Mouse (Mus musculus) forebrain, embryonic 15.5 days (tissue): ENCODE data around the gene Cgnl1. TPM values are rescaled to one million over a fixed set of nuclear protein-coding genes. Genes with fewer than 3 reads are reported as not detected.

Experiments used
- ATAC-seq: fragments of 200-750 bp; cut with Nextera tagmentation; replicated peaks from 2 replicates; pipeline ENCODE4 v1.8.0; 2017; ENCODE audit warnings: mild to moderate bottlenecking, moderate TSS enrichment, moderate library complexity
- H3K27ac ChIP-seq: fragments of 300-500 bp; sonication (generic); replicated peaks from 2 replicates; pipeline ENCODE4 v1.5.1; 2015; ENCODE audit warnings: mild to moderate bottlenecking, inconsistent platforms
- H3K27me3 ChIP-seq: fragments of 300-500 bp; sonication (generic); 2 replicates; pipeline ENCODE4 v1.6.1; 2015; ENCODE audit warnings: inconsistent platforms
- H3K36me3 ChIP-seq: fragments of 300-500 bp; sonication (generic); 2 replicates; pipeline ENCODE4 v1.6.1; 2015; ENCODE audit warnings: mild to moderate bottlenecking, inconsistent platforms
- H3K4me1 ChIP-seq: fragments of 300-500 bp; sonication (generic); 2 replicates; pipeline ENCODE4 v1.6.1; 2015; ENCODE audit warnings: inconsistent platforms
- H3K4me2 ChIP-seq: fragments of 300-500 bp; sonication (generic); replicated peaks from 2 replicates; pipeline ENCODE4 v1.6.1; 2015; ENCODE audit warnings: mild to moderate bottlenecking, inconsistent platforms
- H3K4me3 ChIP-seq: fragments of 300-500 bp; sonication (generic); 2 replicates; pipeline ENCODE4 v1.5.1; 2015; ENCODE audit warnings: mild to moderate bottlenecking, inconsistent platforms
- H3K9ac ChIP-seq: fragments of 300-500 bp; sonication (generic); replicated peaks from 2 replicates; pipeline ENCODE4 v1.6.1; 2015; ENCODE audit warnings: mild to moderate bottlenecking, inconsistent platforms
- H3K9me3 ChIP-seq: fragments of 300-500 bp; sonication (generic); 2 replicates; pipeline ENCODE4 v1.6.1; 2016; ENCODE audit warnings: inconsistent platforms
- WGBS: fragments of 180-500 bp; shearing (Covaris S2); methylation state at CpG from one replicate; pipeline ENCODE4 v1.1.7; 2015; ENCODE audit warnings: mixed read lengths; 5-methylcytosine and 5-hydroxymethylcytosine counted together
- polyA plus RNA-seq: library from polyadenylated mRNA; unstranded; fragments of >200 nt; fragmentation: Nextera tagmentation; extraction: Ambion mirVana; gene quantifications from 2 replicates; pipeline ENCODE4 v1.2.1, GENCODE M21; 2015

Cgnl1 gene
- polyA plus RNA-seq, 1 experiment from 2014 or later = 4.0 TPM

GRCm38 (mm10) chr9:71679103-71679815, 92.1 kb downstream of the Cgnl1 start:
- H3K4me1 ChIP-seq = no peaks in the 10 kb centered on the region
- WGBS = 76% methylated on average over 11 of the region's 11 CpGs
- H3K36me3 ChIP-seq = no peaks in the 10 kb centered on the region
- H3K9me3 ChIP-seq = no peaks in the 10 kb centered on the region
- H3K27ac ChIP-seq = no peak overlapping the region
- H3K4me2 ChIP-seq = no peak overlapping the region
- no peaks in the 10 kb centered on the region for H3K27me3 ChIP-seq
- H3K9ac ChIP-seq = no peak overlapping the region
- no peak; the same call in 1 of the 2 replicates for ATAC-seq
- no peak overlapping the region for H3K4me3 ChIP-seq

GRCm38 (mm10) chr9:71676988-71677688, 94.3 kb downstream of the Cgnl1 start:
- H3K9ac ChIP-seq = no peak overlapping the region
- 87% methylated on average over 5 of the region's 5 CpGs for WGBS
- no peak overlapping the region for H3K27ac ChIP-seq
- H3K4me2 ChIP-seq = no peak overlapping the region
- no peaks in the 10 kb centered on the region for H3K9me3 ChIP-seq
- no peaks in the 10 kb centered on the region for H3K27me3 ChIP-seq
- H3K4me1 ChIP-seq = no peaks in the 10 kb centered on the region
- no peak for ATAC-seq
- H3K4me3 ChIP-seq = no peak overlapping the region
- no peaks in the 10 kb centered on the region for H3K36me3 ChIP-seq

GRCm38 (mm10) chr9:71675799-71676414, 95.5 kb downstream of the Cgnl1 start:
- H3K4me2 ChIP-seq = no peak overlapping the region
- WGBS = 56% methylated on average over 3 of the region's 3 CpGs
- ATAC-seq = no peak
- no peaks in the 10 kb centered on the region for H3K4me1 ChIP-seq
- no peaks in the 10 kb centered on the region for H3K9me3 ChIP-seq
- no peak overlapping the region for H3K4me3 ChIP-seq
- no peak overlapping the region for H3K27ac ChIP-seq
- H3K9ac ChIP-seq = no peak overlapping the region
- H3K27me3 ChIP-seq = no peaks in the 10 kb centered on the region
- no peaks in the 10 kb centered on the region for H3K36me3 ChIP-seq

GRCm38 (mm10) chr9:71675216-71675615, 96.2 kb downstream of the Cgnl1 start:
- H3K4me3 ChIP-seq = no peak overlapping the region
- H3K4me1 ChIP-seq = no peaks in the 10 kb centered on the region
- H3K36me3 ChIP-seq = no peaks in the 10 kb centered on the region
- no peak for ATAC-seq
- no peak overlapping the region for H3K4me2 ChIP-seq
- H3K27ac ChIP-seq = no peak overlapping the region
- no peaks in the 10 kb centered on the region for H3K9me3 ChIP-seq
- no peaks in the 10 kb centered on the region for H3K27me3 ChIP-seq
- 90% methylated on average over 2 of the region's 2 CpGs for WGBS
- H3K9ac ChIP-seq = no peak overlapping the region

GRCm38 (mm10) chr9:71674476-71674875, 96.9 kb downstream of the Cgnl1 start:
- Histone ChIP-seq H3K4me1 (no peaks in the 10 kb centered on the region), H3K27me3 (no peaks in the 10 kb centered on the region), H3K4me2 (no peak overlapping the region), H3K9me3 (no peaks in the 10 kb centered on the region), H3K27ac (no peak overlapping the region), H3K36me3 (no peaks in the 10 kb centered on the region), H3K9ac (no peak overlapping the region), H3K4me3 (no peak overlapping the region)
- WGBS = 60% methylated on average over 5 of the region's 5 CpGs
- no peak for ATAC-seq

- H3K4me3 ChIP-seq = no peak overlapping the region
- ATAC-seq = no peak
- no peaks in the 10 kb centered on the region for H3K9me3 ChIP-seq
- H3K27me3 ChIP-seq = no peaks in the 10 kb centered on the region
- no peak overlapping the region for H3K9ac ChIP-seq
- H3K27ac ChIP-seq = no peak overlapping the region
- H3K4me1 ChIP-seq = no peaks in the 10 kb centered on the region
- H3K36me3 ChIP-seq = no peaks in the 10 kb centered on the region
- WGBS = 94% methylated on average over 4 of the region's 4 CpGs
- H3K4me2 ChIP-seq = no peak overlapping the region
These were observed 98.9 kb downstream of the Cgnl1 start for GRCm38 (mm10) chr9:71672495-71672894.

- H3K4me2 ChIP-seq = no peak overlapping the region
- H3K9ac ChIP-seq = no peak overlapping the region
- H3K36me3 ChIP-seq = no peaks in the 10 kb centered on the region
- no peak overlapping the region for H3K27ac ChIP-seq
- H3K27me3 ChIP-seq = no peaks in the 10 kb centered on the region
- no peaks in the 10 kb centered on the region for H3K4me1 ChIP-seq
- 72% methylated on average over 5 of the region's 5 CpGs for WGBS
- no peaks in the 10 kb centered on the region for H3K9me3 ChIP-seq
- no peak overlapping the region for H3K4me3 ChIP-seq
- no peak for ATAC-seq
These were observed 100.7 kb downstream of the Cgnl1 start for GRCm38 (mm10) chr9:71670677-71671076.

- ATAC-seq = no peak
- 76% methylated on average over 5 of the region's 5 CpGs for WGBS
- no peak overlapping the region for H3K4me2 ChIP-seq
- no peak overlapping the region for H3K9ac ChIP-seq
- H3K4me1 ChIP-seq = no peaks in the 10 kb centered on the region
- H3K27ac ChIP-seq = no peak overlapping the region
- no peak overlapping the region for H3K4me3 ChIP-seq
- no peaks in the 10 kb centered on the region for H3K36me3 ChIP-seq
- H3K27me3 ChIP-seq = no peaks in the 10 kb centered on the region
- no peaks in the 10 kb centered on the region for H3K9me3 ChIP-seq
These were observed 103.8 kb downstream of the Cgnl1 start for GRCm38 (mm10) chr9:71667616-71668015.

GRCm38 (mm10) chr9:71666432-71666831, 105.0 kb downstream of the Cgnl1 start:
- Histone ChIP-seq H3K4me1 (no peaks in the 10 kb centered on the region), H3K9ac (no peak overlapping the region), H3K4me2 (no peak overlapping the region), H3K4me3 (no peak overlapping the region), H3K27me3 (no peaks in the 10 kb centered on the region), H3K36me3 (no peaks in the 10 kb centered on the region), H3K9me3 (no peaks in the 10 kb centered on the region), H3K27ac (no peak overlapping the region)
- WGBS = 79% methylated on average over 6 of the region's 6 CpGs
- ATAC-seq = no peak

GRCm38 (mm10) chr9:71665493-71665892, 105.9 kb downstream of the Cgnl1 start:
- H3K36me3 ChIP-seq = no peaks in the 10 kb centered on the region
- WGBS = 93% methylated on average over 3 of the region's 3 CpGs
- no peak for ATAC-seq
- no peaks in the 10 kb centered on the region for H3K27me3 ChIP-seq
- no peak overlapping the region for H3K4me3 ChIP-seq
- H3K27ac ChIP-seq = no peak overlapping the region
- no peak overlapping the region for H3K9ac ChIP-seq
- H3K4me2 ChIP-seq = no peak overlapping the region
- no peaks in the 10 kb centered on the region for H3K9me3 ChIP-seq
- no peaks in the 10 kb centered on the region for H3K4me1 ChIP-seq

GRCm38 (mm10) chr9:71664855-71665254, 106.5 kb downstream of the Cgnl1 start:
- no peaks in the 10 kb centered on the region for H3K9me3 ChIP-seq
- no peak overlapping the region for H3K4me3 ChIP-seq
- no peaks in the 10 kb centered on the region for H3K36me3 ChIP-seq
- H3K27me3 ChIP-seq = no peaks in the 10 kb centered on the region
- 83% methylated on average over 3 of the region's 3 CpGs for WGBS
- H3K4me1 ChIP-seq = no peaks in the 10 kb centered on the region
- no peak overlapping the region for H3K27ac ChIP-seq
- H3K9ac ChIP-seq = no peak overlapping the region
- ATAC-seq = no peak
- no peak overlapping the region for H3K4me2 ChIP-seq

- H3K27me3 ChIP-seq = no peaks in the 10 kb centered on the region
- ATAC-seq = no peak
- no peak overlapping the region for H3K4me2 ChIP-seq
- no peaks in the 10 kb centered on the region for H3K4me1 ChIP-seq
- no peak overlapping the region for H3K27ac ChIP-seq
- WGBS = 55% methylated on average over 11 of the region's 11 CpGs
- H3K9ac ChIP-seq = no peak overlapping the region
- no peak overlapping the region for H3K4me3 ChIP-seq
- H3K9me3 ChIP-seq = no peaks in the 10 kb centered on the region
- H3K36me3 ChIP-seq = no peaks in the 10 kb centered on the region
These were observed 107.8 kb downstream of the Cgnl1 start for GRCm38 (mm10) chr9:71663421-71664217.
